Comparison of ENCODE assay signal across 8 mouse cellular contexts in genomic region chr13:23430734-23431133, GRCm38 (mm10). TPM values are rescaled to one million over a fixed set of nuclear protein-coding genes. Genes with fewer than 3 reads are reported as not detected.
DNase-seq lines count a peak whose midpoint lies in the region; ATAC-seq lines count a peak whose summit lies in the region.

No protein-coding gene starts in this region.

- no peaks in the 10 kb centered on the region for H3K36me3 ChIP-seq in intestine, embryonic 16.5 days (ENCODE audit: control insufficient read depth, insufficient read depth, low read length)
- H3K36me3 ChIP-seq in limb, embryonic 10.5 days: no peaks in the 10 kb centered on the region
- H3K36me3 ChIP-seq in midbrain, embryonic 11.5 days (ENCODE audit: control insufficient read depth, insufficient read depth, low read length): no peaks in the 10 kb centered on the region

- ATAC-seq in intestine, embryonic 16.5 days: peak; percentile 62
- ATAC-seq in midbrain, embryonic 11.5 days (ENCODE audit: low FRiP score): peak; percentile 60

- peak overlapping the region; percentile 88 for H3K27ac ChIP-seq in intestine, embryonic 16.5 days (ENCODE audit: low read length)
- H3K27ac ChIP-seq in limb, embryonic 10.5 days: peak overlapping the region; percentile 94
- peak overlapping the region; percentile 82 for H3K27ac ChIP-seq in midbrain, embryonic 11.5 days (ENCODE audit: low read depth, low read length)

- peak overlapping the region; percentile 73 for H3K4me2 ChIP-seq in intestine, embryonic 16.5 days (ENCODE audit: low read depth, low read length)
- peak overlapping the region; percentile 59 for H3K4me2 ChIP-seq in midbrain, embryonic 11.5 days

- under 1% methylated on average over 17 of the region's 17 CpGs for WGBS in intestine, embryonic 16.5 days
- WGBS in limb, embryonic 10.5 days: under 1% methylated on average over 17 of the region's 17 CpGs
- WGBS in midbrain, embryonic 11.5 days: 0% methylated on average over 17 of the region's 17 CpGs

- H3K9ac ChIP-seq in intestine, embryonic 16.5 days (ENCODE audit: low read depth, low read length): peak overlapping the region; percentile 67
- H3K9ac ChIP-seq in midbrain, embryonic 11.5 days (ENCODE audit: low read length): peak overlapping the region; percentile 78

- H3K4me3 ChIP-seq in intestine, embryonic 16.5 days (ENCODE audit: low read length): peak overlapping the region; percentile 59
- H3K4me3 ChIP-seq in limb, embryonic 10.5 days: peak overlapping the region; percentile 67
- H3K4me3 ChIP-seq in midbrain, embryonic 11.5 days (ENCODE audit: low read depth, low read length): peak overlapping the region; percentile 54

- H3K4me1 ChIP-seq in intestine, embryonic 16.5 days (ENCODE audit: control insufficient read depth, insufficient read depth, low read length): peaks cover 13% of the 10 kb centered on the region
- peaks cover 27% of the 10 kb centered on the region for H3K4me1 ChIP-seq in limb, embryonic 10.5 days
- H3K4me1 ChIP-seq in midbrain, embryonic 11.5 days (ENCODE audit: control insufficient read depth, insufficient read depth, low read length): peaks cover 5% of the 10 kb centered on the region

- DNase-seq in left cerebral cortex, adult 18-20 months (ENCODE audit: low spot score in 2 of 2): peak; percentile 73 to 82
- DNase-seq in left cerebral cortex, adult 11 months (ENCODE audit: low spot score): no peak
- peak; percentile 85 for DNase-seq in embryo, embryonic 9.5 days (ENCODE audit: extremely low spot score)
- DNase-seq in gastrocnemius, postnatal 4 days (ENCODE audit: low spot score in 2 of 2): peak; percentile 44 to 74
- peak; percentile 83 for DNase-seq in limb, embryonic 10.5 days (ENCODE audit: low spot score)
- peak; percentile 97 for DNase-seq in midbrain, embryonic 11.5 days (ENCODE audit: low spot score, missing footprints)
- peak; percentile 71 for DNase-seq in spleen, adult 12 weeks (ENCODE audit: low spot score)

- no peaks in the 10 kb centered on the region for H3K9me3 ChIP-seq in intestine, embryonic 16.5 days (ENCODE audit: control insufficient read depth, low read length)
- H3K9me3 ChIP-seq in limb, embryonic 10.5 days (replicated peaks): no peaks in the 10 kb centered on the region
- H3K9me3 ChIP-seq in midbrain, embryonic 11.5 days (ENCODE audit: control insufficient read depth, low read length): no peaks in the 10 kb centered on the region

- no peaks in the 10 kb centered on the region for H3K27me3 ChIP-seq in intestine, embryonic 16.5 days (replicated peaks; ENCODE audit: control insufficient read depth, insufficient read depth, low read length)
- no peaks in the 10 kb centered on the region for H3K27me3 ChIP-seq in limb, embryonic 10.5 days (ENCODE audit: low read depth, poor library complexity, severe bottlenecking)
- no peaks in the 10 kb centered on the region for H3K27me3 ChIP-seq in midbrain, embryonic 11.5 days (ENCODE audit: control insufficient read depth, insufficient read depth, low read length)

RNA-seq across cellular contexts. Expression of gene Abt1, which starts 7.1 kb away (rescaled TPM):
- total RNA-seq in left cerebral cortex, adult 18-20 months (2021): 1 to 10 TPM; 9.0 to 9.5 TPM
- total RNA-seq in gastrocnemius, postnatal 4 days (2021): 1 to 10 TPM; 6.2 to 6.6 TPM
- 10.2 and 11.2 TPM in 2 replicates for polyA plus RNA-seq in intestine, embryonic 16.5 days (2015; fragmentation: Nextera tagmentation; extraction: Ambion mirVana)
- 16.9 and 17.1 TPM in 2 replicates for polyA plus RNA-seq in limb, embryonic 10.5 days (2016; fragmentation: Nextera tagmentation; extraction: Ambion mirVana)
- 14.0 and 14.9 TPM in 2 replicates for polyA plus RNA-seq in midbrain, embryonic 11.5 days (2014; fragmentation: Nextera tagmentation; extraction: Ambion mirVana)

RNA-seq across cellular contexts. Expression of gene Btn1a1, which starts 35.0 kb away (rescaled TPM):
- total RNA-seq in left cerebral cortex, adult 18-20 months (2021): not detected
- not detected for total RNA-seq in gastrocnemius, postnatal 4 days (2021)
- polyA plus RNA-seq in intestine, embryonic 16.5 days (2015; fragmentation: Nextera tagmentation; extraction: Ambion mirVana): 0.07 and 0.11 TPM in 2 replicates
- polyA plus RNA-seq in limb, embryonic 10.5 days (2016; fragmentation: Nextera tagmentation; extraction: Ambion mirVana): 0.08 and 0.10 TPM in 2 replicates
- polyA plus RNA-seq in midbrain, embryonic 11.5 days (2014; fragmentation: Nextera tagmentation; extraction: Ambion mirVana): not detected in 2 replicates

RNA-seq across cellular contexts. Expression of gene Btn2a2, which starts 57.9 kb away (rescaled TPM):
- total RNA-seq in left cerebral cortex, adult 18-20 months (2021): 1 to 10 TPM; 1.3 to 1.9 TPM
- under 1 TPM in 1 of 2 experiments, not detected in 1; 0.23 TPM for total RNA-seq in gastrocnemius, postnatal 4 days (2021)
- 0.12 TPM in 2 replicates for polyA plus RNA-seq in intestine, embryonic 16.5 days (2015; fragmentation: Nextera tagmentation; extraction: Ambion mirVana)
- 0.99 and 1.9 TPM in 2 replicates for polyA plus RNA-seq in limb, embryonic 10.5 days (2016; fragmentation: Nextera tagmentation; extraction: Ambion mirVana)
- polyA plus RNA-seq in midbrain, embryonic 11.5 days (2014; fragmentation: Nextera tagmentation; extraction: Ambion mirVana): 0.28 and 0.34 TPM in 2 replicates
